Mouse (Mus musculus): ENCODE measurements around the gene Rbm38. TPM values are rescaled to one million over a fixed set of nuclear protein-coding genes. Genes with fewer than 3 reads are reported as not detected.

Gene Rbm38
- 1 to 10 TPM; 3.1 to 3.7 TPM for total RNA-seq (2021)
- long read RNA-seq, experiment 1, partial matches to known transcripts = 0 of 3 reads
- long read RNA-seq, experiment 1, other reads (novel, unspliced or antisense) = 0 of 3 reads
- long read RNA-seq, experiment 2, partial matches to known transcripts = 0 of 2 reads
- long read RNA-seq, experiment 2, other reads (novel, unspliced or antisense) = 0 of 2 reads

DNA sequence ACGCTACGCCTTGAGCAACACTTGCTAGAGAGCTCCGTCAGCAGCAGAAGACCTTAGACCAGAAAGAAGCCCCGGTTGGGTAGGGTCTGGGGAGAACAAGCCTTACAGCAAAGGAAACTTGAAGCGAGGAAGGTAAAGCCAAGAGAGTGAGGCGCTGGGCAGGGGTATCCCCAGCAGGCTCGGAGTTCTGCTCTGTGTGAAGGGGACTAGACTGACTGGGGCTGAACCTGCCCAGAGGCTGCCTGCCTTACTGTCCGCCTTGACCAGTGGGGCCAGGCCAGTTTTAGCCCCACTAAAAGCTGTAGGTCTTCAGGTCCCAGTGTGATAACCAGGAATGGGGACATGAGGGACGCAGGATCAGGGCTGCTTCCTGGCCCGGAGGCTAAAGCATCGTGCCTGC lies at the start of gene Rbm38:
Gene Rbm38 (plus strand): TSS at position 69 of the 400 bp plus-strand sequence.
- intact Hi-C loops (cut with DNase I) = no loop called here
- DNase-seq (ENCODE audit: low spot score in 2 of 2) = no peak

DNA sequence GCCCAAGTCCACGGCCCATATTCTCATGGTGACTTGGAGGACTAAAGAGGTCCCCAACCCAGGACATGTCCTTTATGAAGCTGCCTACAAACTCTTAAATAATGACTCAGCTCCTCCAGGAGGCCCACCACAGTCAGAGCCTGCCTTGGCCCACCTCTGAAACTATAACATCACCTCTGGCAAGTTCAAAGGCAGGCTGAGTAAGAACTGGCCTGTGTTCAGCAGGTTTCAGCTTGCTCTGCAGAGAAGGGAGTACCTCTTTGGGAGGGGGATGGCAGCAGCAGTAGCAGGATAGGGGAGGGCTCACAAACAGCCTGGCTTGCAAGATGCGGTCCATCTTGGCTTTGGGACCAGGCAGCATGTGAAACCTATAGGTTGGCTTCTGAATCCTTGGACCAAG lies 48.4 kb upstream of the Rbm38 start:
- DNase-seq (ENCODE audit: low spot score in 2 of 2) = no peak
- intact Hi-C loops (cut with DNase I) = no loop called here

DNA sequence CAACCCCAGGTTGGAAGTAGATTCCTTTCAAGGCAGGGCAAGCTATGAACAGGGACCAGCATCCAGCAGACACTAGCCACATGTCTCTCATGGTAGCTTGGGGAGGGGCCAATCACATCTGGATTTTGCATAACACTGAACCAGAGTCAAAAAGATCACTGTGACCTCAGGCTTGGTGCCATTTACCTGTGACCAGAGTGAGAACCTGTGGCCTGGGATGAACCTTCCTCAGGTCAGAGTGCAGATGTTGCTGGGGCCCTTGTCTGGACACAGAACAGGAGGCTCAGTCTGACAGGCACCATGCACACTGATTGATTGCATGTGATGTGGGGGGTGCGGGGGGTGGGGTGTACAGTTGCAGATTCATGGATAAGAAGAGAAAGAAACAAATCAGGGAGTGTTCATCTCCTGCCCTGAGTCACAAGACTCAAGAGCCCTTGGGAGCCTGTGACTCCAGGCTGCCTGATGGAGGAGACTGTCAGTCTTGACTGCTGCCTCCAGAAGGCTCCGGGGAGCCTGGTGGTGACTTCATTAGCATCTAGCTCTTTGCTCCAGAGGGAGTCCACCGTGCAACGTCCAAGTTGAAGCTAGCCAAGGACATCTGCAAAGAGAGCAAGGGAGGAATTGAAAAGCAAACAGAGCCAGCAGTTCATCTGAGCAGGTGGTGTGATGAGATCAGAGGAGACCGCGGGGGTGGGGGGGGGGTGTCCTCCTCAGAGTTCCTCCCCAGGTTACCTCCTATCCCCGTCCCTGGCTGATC lies 46.3 kb upstream of the Rbm38 start:
- no peak for DNase-seq (ENCODE audit: low spot score in 2 of 2)
- intact Hi-C loops (cut with DNase I) = no loop called here

DNA sequence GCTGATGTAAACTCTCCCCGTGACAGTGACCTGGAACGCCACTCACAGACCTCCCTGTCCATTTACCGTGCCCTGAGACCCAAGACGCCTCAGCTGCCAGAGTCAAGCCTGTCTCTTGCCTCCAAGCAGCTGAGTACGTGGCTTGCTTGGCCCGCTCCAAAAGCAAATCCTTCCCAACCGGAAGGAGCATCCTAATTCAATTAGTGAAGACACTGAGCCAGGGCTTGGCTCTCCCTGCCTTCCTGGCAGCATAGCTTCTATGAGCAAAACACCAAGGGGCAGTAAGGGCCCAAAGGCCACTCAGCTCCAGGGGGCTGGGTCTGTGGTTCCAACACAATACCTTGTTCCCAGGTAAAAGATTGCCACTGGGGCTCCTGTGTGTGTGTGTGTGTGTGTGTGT lies 45.6 kb upstream of the Rbm38 start:
- intact Hi-C loops (cut with DNase I) = no loop called here

DNA sequence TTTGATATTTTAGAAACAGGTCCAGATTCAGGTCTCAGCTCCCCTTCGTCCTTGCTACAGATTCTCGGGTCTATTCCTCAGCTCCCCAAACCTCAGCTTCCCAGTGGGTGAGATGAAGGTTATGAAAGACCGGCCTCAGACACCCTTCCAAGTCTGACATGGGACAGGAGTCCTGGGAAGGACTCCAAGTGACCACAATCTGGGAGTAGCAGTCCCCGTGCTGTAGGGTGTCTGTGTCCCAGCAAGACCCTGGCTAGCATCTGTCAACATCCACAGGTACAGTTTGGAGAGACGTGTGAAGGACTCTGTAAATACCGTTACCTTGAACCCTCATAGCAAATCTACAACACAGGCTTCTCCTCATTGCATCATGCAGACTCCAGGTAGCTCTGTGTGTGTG lies 45.1 kb upstream of the Rbm38 start:
- intact Hi-C loops (cut with DNase I) = no loop called here
- DNase-seq (ENCODE audit: low spot score in 2 of 2) = no peak

More for the DNA sequence above, 45.6 kb upstream of the Rbm38 start:
- no peak for DNase-seq (ENCODE audit: low spot score in 2 of 2)

DNA sequence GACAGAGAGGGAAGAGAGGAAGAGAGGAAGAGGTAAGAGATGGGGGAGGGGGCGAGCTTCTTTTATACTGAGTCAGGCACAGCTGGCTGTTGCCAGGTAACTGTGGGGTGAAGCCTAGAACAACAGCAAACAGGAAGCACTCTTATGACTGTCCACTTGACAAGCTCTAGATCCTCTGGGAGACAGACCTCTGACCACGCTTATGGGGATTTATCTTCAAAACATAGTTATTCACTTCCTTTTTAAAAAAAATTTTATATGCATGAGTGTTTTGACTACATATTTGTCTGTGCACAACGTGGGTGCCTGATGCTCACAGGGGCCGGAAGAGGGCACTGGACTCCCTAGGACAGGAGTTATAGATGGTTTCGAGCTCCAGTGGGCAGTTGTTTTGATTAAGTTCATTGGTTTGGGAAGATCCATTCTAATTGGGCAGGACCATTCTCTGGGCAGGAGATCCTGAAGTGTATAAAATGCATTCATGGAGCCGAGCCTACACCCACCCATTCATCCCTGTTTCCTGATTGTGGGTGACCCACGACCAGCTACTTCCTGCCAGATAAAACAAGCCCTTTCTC lies 43.5 kb upstream of the Rbm38 start:
- intact Hi-C loops (cut with DNase I) = no loop called here
- no peak for DNase-seq (ENCODE audit: low spot score in 2 of 2)

GRCm38 (mm10) chr2:172977409-172978130 lies 42.7 kb upstream of the Rbm38 start, which contains the start of gene Spo11:
Spo11 (plus strand) TSS chr2:172977700.
- intact Hi-C loops (cut with DNase I) = no loop called here
- no peak for DNase-seq (ENCODE audit: low spot score in 2 of 2)

GRCm38 (mm10) chr2:172978131-172978633 lies 42.1 kb upstream of the Rbm38 start:
- no peak for DNase-seq (ENCODE audit: low spot score in 2 of 2)

DNA sequence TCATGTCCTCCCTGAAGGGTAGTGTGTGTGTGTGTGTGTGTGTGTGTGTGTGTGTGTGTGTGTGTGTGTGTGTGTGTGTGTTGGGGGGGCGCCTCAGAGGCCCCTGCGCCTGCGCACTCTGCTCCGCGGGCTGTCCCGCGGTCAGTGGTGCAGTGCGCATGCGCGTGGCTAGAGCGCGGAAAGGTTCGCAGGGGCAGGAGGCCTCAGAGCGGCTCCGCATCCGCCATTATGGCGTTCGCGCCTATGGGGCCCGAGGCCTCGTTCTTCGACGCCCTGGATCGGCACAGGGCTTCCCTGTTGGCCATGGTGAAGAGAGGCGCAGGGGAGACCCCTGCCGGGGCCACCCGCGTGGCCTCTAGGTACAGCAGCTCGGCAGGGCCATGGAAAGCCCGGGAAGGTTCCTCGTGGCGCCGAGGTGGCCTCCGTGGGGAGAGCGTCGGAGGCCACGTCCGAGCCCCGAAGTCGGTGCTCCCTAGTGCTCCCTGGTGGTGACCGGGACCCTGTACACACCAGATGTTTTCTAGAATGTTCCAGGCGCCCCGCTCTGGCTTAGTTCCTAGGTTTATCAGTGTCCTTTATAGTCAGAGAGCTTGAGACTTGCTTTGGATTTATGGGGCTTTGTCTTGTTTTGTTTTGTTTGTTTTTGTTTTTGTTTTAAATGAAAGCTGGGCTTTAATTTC lies 40.5 kb upstream of the Rbm38 start:
- intact Hi-C loops (cut with DNase I) = no loop called here
- no peak for DNase-seq (ENCODE audit: low spot score in 2 of 2)

More at GRCm38 (mm10) chr2:172978131-172978633, 42.1 kb upstream of the Rbm38 start:
- intact Hi-C loops (cut with DNase I) = no loop called here

DNA sequence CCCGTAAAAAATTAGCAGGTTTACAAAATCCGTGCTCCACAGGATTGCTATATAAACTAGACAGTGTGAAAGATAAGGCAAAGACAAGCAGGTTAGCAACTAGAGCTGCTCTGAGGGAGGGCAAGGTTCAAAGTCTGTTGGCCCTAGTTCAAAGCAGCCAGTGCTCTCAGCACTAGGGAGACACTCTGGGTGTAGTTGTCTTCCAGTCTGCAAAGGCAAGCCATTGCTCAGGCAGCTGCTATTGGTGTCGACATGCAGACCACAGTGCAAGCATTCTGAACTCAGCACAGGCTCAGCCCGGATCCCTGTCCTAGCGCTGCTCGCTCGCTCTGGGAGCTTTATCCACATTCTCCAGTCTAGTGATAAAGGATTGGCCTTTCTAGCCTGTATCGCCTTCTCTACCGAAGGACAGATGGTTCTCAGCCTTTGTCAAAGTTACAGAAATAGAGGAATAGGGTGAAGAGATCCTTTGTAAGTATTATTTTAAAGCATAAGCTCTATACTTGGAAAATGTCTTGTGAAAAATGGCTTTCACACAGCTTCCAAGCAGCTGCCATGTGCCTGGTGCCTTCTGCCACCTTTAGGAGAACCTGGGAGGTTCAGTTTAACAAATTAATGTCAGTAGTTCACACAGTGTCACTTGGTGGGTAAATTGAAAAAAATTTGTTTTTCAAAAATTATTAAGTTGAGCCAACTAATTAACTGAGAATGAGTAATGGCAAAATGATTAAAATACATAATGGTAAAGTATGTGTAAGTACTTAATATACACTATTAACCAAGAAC lies 37.3 kb upstream of the Rbm38 start:
- DNase-seq (ENCODE audit: low spot score in 2 of 2) = no peak
- intact Hi-C loops (cut with DNase I) = no loop called here

- no peak for DNase-seq (ENCODE audit: low spot score in 2 of 2)
- intact Hi-C loops (cut with DNase I) = loop anchor here (10.0 kb wide), 1 partner anchor 445 kb away; the partner anchor contains the start of gene Tfap2c
Observed at GRCm38 (mm10) chr2:172990161-172990560, 30.1 kb upstream of the Rbm38 start.

DNA sequence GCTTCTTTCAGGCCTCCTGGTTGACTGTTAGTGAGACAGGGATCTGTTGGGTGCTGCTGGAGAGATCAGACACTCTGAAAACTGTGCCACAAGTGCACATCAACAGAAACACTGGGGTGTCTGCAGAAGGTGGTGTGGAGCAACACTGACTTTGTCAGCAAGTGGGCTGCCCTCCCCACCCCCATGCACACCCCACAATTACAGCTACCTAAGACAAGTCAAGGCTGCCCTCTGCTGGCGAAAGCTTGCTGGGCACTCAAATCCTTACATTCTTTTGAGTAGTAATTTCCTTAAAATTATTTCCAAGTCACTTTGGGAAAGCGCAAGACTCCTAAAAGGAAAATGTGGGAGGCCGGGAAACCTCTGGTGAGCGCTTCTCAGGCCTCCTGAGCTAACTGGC lies 24.1 kb upstream of the Rbm38 start:
- intact Hi-C loops (cut with DNase I) = loop anchor here (1.0 to 10.0 kb wide), 3 partner anchors 165 to 519 kb away; partner anchors contain the start of gene Tfap2c
- DNase-seq (ENCODE audit: low spot score in 2 of 2) = peak; percentile 88

DNA sequence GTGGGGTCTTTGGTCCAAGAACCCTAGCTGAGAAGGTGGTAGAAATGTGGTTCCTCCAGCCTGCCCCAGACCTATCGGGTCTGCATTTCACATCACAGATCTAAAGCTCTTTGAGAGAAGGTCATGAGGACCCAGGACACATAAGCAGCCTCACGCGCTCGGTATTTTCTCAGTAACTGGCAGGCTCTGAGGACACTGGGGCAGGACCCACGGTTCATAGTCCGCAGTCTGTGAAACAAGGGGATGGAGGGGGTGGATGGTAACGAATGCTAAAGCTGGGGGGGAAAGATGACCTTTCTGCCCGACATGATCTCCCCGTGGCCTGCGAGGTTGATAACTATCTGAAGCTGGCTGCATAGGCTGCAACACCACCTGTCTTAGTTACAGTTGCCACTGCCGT lies 22.6 kb upstream of the Rbm38 start:
- no peak for DNase-seq (ENCODE audit: low spot score in 2 of 2)
- intact Hi-C loops (cut with DNase I) = loop anchor here (2.0 to 10.0 kb wide), 4 partner anchors 83 to 520 kb away; partner anchors contain the start of gene Tfap2c

DNA sequence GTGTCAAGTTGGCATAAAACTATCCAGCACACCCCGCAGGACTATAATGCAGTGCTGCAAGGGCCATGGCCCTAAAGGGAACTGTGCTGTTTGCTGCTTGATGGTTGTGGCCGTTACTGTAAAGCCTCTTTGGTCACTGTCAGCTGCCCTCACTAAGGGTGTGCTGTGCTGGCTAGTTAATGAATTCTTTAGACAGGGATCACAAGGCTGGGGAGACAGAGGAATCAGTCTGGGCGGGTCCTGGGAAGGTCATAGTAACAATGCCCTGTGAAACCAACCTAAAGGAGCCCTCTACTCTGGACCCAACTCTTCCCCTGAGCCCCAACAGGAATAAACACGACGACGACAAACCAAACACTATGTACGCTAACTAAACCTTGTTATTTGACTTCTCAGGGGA lies 21.8 kb upstream of the Rbm38 start:
- DNase-seq (ENCODE audit: low spot score in 2 of 2) = no peak
- intact Hi-C loops (cut with DNase I) = loop anchor here (2.0 to 10.0 kb wide), 4 partner anchors 82 to 521 kb away; partner anchors contain the start of gene Tfap2c

- intact Hi-C loops (cut with DNase I) = loop anchor here (2.0 to 10.0 kb wide), 4 partner anchors 81 to 522 kb away; partner anchors contain the start of gene Tfap2c
- DNase-seq (ENCODE audit: low spot score in 2 of 2) = peak; percentile 99
Observed at GRCm38 (mm10) chr2:172999630-173000284, 20.5 kb upstream of the Rbm38 start, which contains the start of gene Rae1. Rae1 (plus strand) TSS chr2:173000117.

DNA sequence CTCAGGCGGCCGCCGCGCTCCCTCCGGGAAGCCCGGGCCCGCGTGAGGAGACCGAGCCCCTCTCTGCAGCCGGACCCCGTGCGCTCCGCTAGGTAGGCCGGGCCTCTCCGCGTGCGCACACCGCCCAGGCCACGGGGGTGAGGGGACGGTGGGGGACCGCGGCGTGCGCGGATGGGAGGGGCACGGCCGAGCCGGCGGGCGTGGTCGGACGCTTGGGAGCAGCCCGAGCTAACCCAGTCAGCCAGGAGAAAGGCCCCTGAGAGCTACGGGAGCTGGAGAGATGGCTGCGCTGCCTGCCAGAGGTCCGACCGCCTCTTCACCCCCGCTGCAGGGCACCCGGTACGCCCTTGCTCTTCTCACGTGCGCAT lies 20.0 kb upstream of the Rbm38 start:
- intact Hi-C loops (cut with DNase I) = no loop called here
- no peak for DNase-seq (ENCODE audit: low spot score in 2 of 2)

DNA sequence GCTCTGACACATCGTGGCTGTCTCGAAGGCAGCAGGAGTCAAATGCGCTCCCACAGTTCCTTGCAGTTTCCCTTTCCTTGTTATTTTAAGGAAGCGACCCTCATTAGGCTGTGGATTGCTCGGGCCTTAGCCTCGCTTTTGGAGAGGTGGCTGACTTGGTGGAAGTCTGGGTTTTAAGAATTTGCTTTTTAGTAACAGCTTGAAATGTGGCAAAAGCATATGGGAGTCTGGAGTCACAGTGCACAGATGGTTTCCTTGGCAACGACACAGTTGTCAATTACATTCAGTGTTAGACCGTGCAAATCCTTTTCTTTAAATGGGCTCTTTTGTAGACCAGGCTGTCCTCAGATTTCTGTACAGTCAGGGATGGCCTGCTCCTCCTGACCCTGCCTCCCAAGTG lies 19.4 kb upstream of the Rbm38 start:
- peak; percentile 46 to 61 for DNase-seq (ENCODE audit: low spot score in 2 of 2)
- intact Hi-C loops (cut with DNase I) = no loop called here

GRCm38 (mm10) chr2:173003737-173004136 lies 16.6 kb upstream of the Rbm38 start:
- intact Hi-C loops (cut with DNase I) = no loop called here

More at GRCm38 (mm10) chr2:173003737-173004136, 16.6 kb upstream of the Rbm38 start:
- no peak for DNase-seq (ENCODE audit: low spot score in 2 of 2)
